Mouse (Mus musculus) lung, adult 2 months (tissue): Measurements from ENCODE around the gene Tex26.

Experiments used
- CTCF ChIP-seq: fragments of 200-500 bp; IDR thresholded peaks from 2 replicates; pipeline ENCODE4 v1.5.1; 2011; ENCODE audit warnings: mild to moderate bottlenecking, low read length, control low read depth; ENCODE audit not compliant: insufficient read depth
- POLR2A ChIP-seq: fragments of 200-500 bp; IDR thresholded peaks from 2 replicates; pipeline ENCODE4 v1.6.1; 2011; ENCODE audit warnings: low read depth, mild to moderate bottlenecking, control low read depth, low read length, borderline replicate concordance; ENCODE audit errors: extremely low read depth

DNA sequence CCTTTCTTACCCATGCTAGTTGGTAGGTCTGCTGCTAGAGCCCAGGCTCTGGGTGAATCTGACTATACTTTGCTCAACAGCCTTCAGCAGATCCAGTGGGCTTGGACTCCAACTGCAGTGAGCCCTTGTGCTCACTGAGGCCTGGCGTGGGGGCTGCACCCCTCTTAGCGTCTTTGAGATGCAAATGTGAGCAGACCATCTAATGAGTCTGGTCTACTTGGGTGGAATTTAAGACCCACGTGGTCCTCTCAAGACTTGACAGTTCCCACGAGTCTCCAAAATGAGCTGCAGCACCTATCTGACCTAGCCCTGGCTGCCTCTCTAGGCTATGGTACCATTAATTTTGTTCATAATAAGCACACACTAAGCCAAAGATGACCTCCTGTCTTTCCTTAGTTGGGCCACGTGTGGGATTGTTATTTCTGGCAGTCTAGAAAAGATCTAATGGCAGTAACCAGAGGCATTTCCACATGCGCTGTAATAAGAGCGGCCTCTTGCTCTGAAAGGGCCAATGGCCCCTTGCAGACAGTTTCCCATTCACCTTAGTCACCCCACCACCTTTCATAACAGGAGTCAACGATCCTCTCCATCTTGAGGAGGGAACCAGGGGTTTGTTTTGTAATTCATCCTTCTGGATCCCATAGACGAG is 74.1 kb downstream of the Tex26 start:
- no peak for TF ChIP-seq POLR2A
- no peak for TF ChIP-seq CTCF
